Mouse (Mus musculus) intestine, embryonic 16.5 days (tissue): Measurements from ENCODE around the gene Hist1h1c. TPM values are rescaled to one million over a fixed set of nuclear protein-coding genes. Genes with fewer than 3 reads are reported as not detected.
A peak's percentile ranks its signal among the peaks of the same experiment; 100 is the strongest.

Source experiments
- ATAC-seq: fragments of 200-750 bp; cut with Nextera tagmentation; 2 replicates; pipeline ENCODE4 v1.8.0; 2017; ENCODE audit warnings: moderate TSS enrichment, moderate library complexity
- H3K27ac ChIP-seq: fragments of 300-500 bp; sonication (generic); 2 replicates; pipeline ENCODE4 v1.5.1; 2014; ENCODE audit warnings: mild to moderate bottlenecking, low read length
- H3K27me3 ChIP-seq: fragments of 300-500 bp; sonication (generic); replicated peaks from 2 replicates; pipeline ENCODE4 v1.6.1; 2014; ENCODE audit warnings: low read length, control low read depth, mixed read lengths; ENCODE audit not compliant: control insufficient read depth, insufficient read depth
- H3K36me3 ChIP-seq: fragments of 300-500 bp; sonication (generic); 2 replicates; pipeline ENCODE4 v1.6.1; 2014; ENCODE audit warnings: low read length, control low read depth; ENCODE audit not compliant: control insufficient read depth, insufficient read depth
- H3K4me1 ChIP-seq: fragments of 300-500 bp; sonication (generic); 2 replicates; pipeline ENCODE4 v1.6.1; 2014; ENCODE audit warnings: low read length, control low read depth, mixed read lengths; ENCODE audit not compliant: control insufficient read depth, insufficient read depth
- H3K4me2 ChIP-seq: fragments of 300-500 bp; sonication (generic); 2 replicates; pipeline ENCODE4 v1.6.1; 2014; ENCODE audit warnings: low read depth, low read length, control low read depth
- H3K4me3 ChIP-seq: fragments of 300-500 bp; sonication (generic); 2 replicates; pipeline ENCODE4 v1.5.1; 2014; ENCODE audit warnings: mild to moderate bottlenecking, low read length
- H3K9ac ChIP-seq: fragments of 300-500 bp; sonication (generic); 2 replicates; pipeline ENCODE4 v1.6.1; 2014; ENCODE audit warnings: low read depth, low read length
- H3K9me3 ChIP-seq: fragments of 300-500 bp; sonication (generic); 2 replicates; pipeline ENCODE4 v1.6.1; 2016; ENCODE audit warnings: low read length, control low read depth; ENCODE audit not compliant: control insufficient read depth
- WGBS: fragments of 180-500 bp; shearing (Covaris S2); extraction: QIAGEN DNeasy Blood & Tissue Kit; methylation state at CpG from one replicate; pipeline ENCODE4 v1.1.7; 2014; 5-methylcytosine and 5-hydroxymethylcytosine counted together
- polyA plus RNA-seq: library from polyadenylated mRNA; unstranded; fragments of >200 nt; fragmentation: Nextera tagmentation; extraction: Ambion mirVana; gene quantifications from 2 replicates; pipeline ENCODE4 v1.2.1, GENCODE M21; 2015

The Hist1h1c gene
- polyA plus RNA-seq = 33.6 and 35.3 TPM in 2 replicates

DNA sequence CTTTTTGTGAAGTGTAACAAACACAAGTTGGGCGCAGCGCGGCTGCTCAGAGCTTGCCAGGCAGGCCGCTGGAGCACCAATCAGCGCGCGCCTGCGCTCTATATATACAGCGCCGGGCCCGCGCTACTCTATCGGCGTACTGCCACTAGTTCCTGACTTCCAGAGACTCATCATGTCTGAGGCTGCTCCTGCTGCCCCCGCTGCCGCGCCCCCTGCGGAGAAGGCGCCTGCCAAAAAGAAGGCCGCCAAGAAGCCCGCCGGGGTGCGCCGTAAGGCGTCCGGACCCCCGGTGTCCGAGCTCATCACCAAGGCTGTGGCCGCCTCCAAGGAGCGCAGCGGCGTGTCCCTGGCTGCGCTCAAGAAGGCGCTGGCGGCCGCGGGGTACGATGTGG, at the start of gene Hist1h1c:
Gene Hist1h1c, plus strand, starts transcription at position 132 of the 392 bp plus-strand sequence.
- Histone ChIP-seq H3K9me3 (no peaks in the 10 kb centered on the region), H3K4me2 (peak within 1 kb of the TSS; percentile 91), H3K27ac (peak within 1 kb of the TSS; percentile 99), H3K4me3 (peak within 1 kb of the TSS; percentile 61), H3K4me1 (peaks cover 5% of the 10 kb centered on the region; the same call in 1 of the 2 replicates), H3K9ac (peak within 1 kb of the TSS; percentile 94), H3K27me3 (no peaks in the 10 kb centered on the region), H3K36me3 (no peaks in the 10 kb centered on the region)
- peak; percentile 88 for ATAC-seq
- under 1% methylated on average over 27 of the region's 38 CpGs for WGBS

DNA sequence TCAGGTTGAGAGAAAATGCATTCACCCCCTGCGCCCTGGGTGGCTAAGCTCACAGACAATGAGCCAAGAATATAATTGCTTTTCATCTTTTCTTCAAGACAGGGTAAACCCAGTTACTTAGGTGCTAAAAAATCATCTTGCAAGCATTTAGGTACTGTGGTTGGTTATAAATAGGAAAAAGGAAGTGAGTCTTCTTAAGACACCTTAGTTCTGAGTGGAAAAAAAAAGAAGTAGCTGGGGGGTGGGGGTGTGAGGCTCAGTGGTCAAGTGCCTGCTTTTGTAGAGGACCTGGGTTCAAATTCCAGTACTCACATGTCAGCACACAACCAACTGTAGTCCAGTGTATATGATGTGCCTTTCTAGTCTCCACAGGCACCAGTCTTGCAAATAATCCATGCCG, 49.7 kb upstream of the Hist1h1c start:
- WGBS = 94% methylated on average over 2 of the region's 2 CpGs
- Histone ChIP-seq H3K4me2 (no peak overlapping the region), H3K9ac (no peak overlapping the region), H3K36me3 (no peaks in the 10 kb centered on the region), H3K4me3 (no peak overlapping the region), H3K27me3 (no peaks in the 10 kb centered on the region), H3K9me3 (no peaks in the 10 kb centered on the region), H3K27ac (no peak overlapping the region), H3K4me1 (peaks cover 3% of the 10 kb centered on the region)
- no peak for ATAC-seq

DNA sequence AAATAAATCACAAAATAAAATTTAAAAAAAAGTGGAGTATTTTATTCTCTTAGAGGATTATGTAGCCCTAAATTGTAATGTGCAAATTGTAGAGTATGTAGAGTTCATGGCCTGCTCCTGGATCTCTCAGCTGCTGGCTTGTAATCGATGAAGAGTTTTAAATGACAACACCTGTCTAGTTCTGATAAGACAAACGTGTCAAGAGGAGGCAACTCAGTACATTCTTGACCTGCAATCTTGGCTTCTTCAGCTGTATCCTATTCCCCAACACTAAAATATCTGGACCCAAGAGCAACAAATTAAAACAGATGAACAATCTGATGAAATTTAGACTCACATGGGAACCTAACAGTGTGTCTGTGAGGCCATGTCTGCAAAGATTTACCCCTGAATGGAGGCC, 49.1 kb upstream of the Hist1h1c start:
- Histone ChIP-seq H3K36me3 (no peaks in the 10 kb centered on the region), H3K9ac (no peak overlapping the region), H3K4me3 (no peak overlapping the region), H3K27me3 (no peaks in the 10 kb centered on the region), H3K27ac (no peak overlapping the region), H3K4me1 (peaks cover 3% of the 10 kb centered on the region), H3K4me2 (no peak overlapping the region), H3K9me3 (no peaks in the 10 kb centered on the region)
- no peak for ATAC-seq
- WGBS = 67% methylated on average over 2 of the region's 2 CpGs

DNA sequence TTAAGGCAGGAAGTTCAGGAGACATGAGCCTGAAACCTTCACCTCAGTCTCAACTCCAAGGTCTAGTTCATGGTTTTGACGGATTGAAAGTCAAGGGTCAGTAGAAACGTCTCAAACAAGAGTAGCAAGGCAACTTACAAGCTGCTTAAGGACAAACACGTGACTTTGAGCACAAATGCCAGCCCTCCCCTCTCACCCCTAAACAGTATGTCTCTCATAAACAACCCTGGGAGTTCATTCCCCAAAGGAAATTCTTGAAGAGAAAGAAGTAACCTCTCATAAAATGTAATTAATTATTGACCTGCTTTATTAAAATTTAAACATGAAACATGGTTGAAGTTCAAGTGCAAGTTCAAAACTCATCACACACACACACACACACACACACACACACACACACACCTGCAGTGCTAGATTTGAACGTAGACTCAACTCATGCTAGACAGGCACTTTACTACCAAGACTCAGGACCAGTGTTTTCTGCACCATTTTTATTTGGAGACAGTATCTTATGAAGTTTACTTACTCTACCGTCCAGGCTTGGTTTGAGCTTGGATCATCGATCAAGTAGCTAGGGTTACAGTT, 44.7 kb upstream of the Hist1h1c start:
- Histone ChIP-seq H3K27me3 (no peaks in the 10 kb centered on the region), H3K9me3 (no peaks in the 10 kb centered on the region), H3K4me1 (peaks cover 1% of the 10 kb centered on the region; the same call in 1 of the 2 replicates), H3K4me3 (no peak overlapping the region), H3K27ac (no peak overlapping the region), H3K9ac (no peak overlapping the region), H3K36me3 (no peaks in the 10 kb centered on the region), H3K4me2 (no peak overlapping the region)
- no peak for ATAC-seq
- 75% methylated on average over 6 of the region's 6 CpGs for WGBS

DNA sequence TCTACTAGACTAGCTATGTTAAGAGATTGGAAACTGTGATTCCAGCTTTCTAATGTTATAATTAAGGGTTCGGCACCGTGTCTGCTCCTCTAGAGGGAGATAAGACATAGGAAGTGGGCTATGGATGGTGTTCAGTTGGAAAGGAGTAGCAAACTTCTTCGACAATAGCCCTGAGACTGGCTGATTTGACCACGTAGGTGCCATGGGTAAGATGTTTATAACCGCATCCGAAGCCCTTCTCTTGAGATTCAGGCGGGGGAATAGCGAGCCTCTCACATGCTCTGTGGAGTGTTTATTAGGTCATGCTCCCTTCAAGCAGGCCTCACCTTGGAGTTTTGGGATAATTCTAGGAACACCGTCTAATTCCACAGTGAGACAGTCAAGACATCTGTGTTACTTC, 43.7 kb upstream of the Hist1h1c start:
- ATAC-seq = no peak
- Histone ChIP-seq H3K27ac (no peak overlapping the region), H3K27me3 (no peaks in the 10 kb centered on the region), H3K36me3 (no peaks in the 10 kb centered on the region), H3K9me3 (no peaks in the 10 kb centered on the region), H3K9ac (no peak overlapping the region), H3K4me1 (peaks cover 3% of the 10 kb centered on the region; the same call in 1 of the 2 replicates), H3K4me3 (no peak overlapping the region), H3K4me2 (no peak overlapping the region)
- WGBS = 92% methylated on average over 9 of the region's 9 CpGs

DNA sequence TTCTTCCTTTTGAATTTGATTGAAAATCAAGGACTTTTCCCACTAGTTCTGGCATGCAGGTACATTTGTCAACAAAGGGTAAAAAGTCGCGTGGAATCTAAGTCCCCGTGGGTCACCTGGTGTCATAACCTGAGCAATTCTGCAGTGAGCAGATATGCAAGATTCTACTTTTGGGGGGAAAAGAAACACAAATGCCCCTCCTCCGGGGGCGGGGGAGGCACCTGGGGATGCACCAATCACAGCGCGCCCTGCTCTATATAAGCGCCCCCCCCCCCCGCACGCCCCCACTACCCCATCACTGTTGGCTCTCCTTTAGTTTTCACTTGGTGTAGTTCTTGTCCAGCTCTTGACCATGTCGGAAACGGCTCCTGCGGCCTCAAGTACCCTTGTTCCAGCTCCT, 43.1 kb upstream of the Hist1h1c start, which contains the start of gene Hist1h1t:
Gene Hist1h1t, plus strand, starts transcription at position 301 of the 400 bp plus-strand sequence.
- H3K9ac ChIP-seq = no peak within 1 kb of the TSS
- WGBS = 47% methylated on average over 12 of the region's 13 CpGs
- H3K9me3 ChIP-seq = no peaks in the 10 kb centered on the region
- no peaks in the 10 kb centered on the region for H3K36me3 ChIP-seq
- peaks cover 3% of the 10 kb centered on the region; the same call in 1 of the 2 replicates for H3K4me1 ChIP-seq
- no peak for ATAC-seq
- H3K4me2 ChIP-seq = no peak within 1 kb of the TSS
- H3K27me3 ChIP-seq = no peaks in the 10 kb centered on the region
- H3K27ac ChIP-seq = no peak within 1 kb of the TSS
- no peak within 1 kb of the TSS for H3K4me3 ChIP-seq

DNA sequence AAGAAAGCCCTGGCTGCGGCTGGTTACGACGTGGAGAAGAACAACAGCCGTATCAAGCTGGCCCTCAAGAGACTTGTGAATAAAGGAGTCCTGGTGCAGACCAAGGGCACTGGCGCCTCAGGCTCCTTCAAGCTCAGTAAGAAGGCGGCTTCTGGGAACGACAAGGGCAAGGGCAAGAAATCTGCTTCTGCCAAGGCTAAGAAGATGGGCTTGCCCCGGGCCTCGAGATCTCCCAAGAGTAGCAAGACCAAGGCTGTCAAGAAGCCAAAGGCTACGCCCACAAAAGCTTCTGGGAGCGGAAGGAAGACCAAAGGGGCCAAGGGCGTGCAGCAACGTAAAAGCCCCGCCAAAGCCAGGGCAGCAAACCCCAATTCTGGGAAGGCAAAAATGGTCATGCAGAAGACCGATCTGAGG, 42.5 kb upstream of the Hist1h1c start:
- Histone ChIP-seq H3K4me2 (no peak overlapping the region), H3K36me3 (no peaks in the 10 kb centered on the region), H3K4me3 (no peak overlapping the region), H3K9me3 (no peaks in the 10 kb centered on the region), H3K27ac (no peak overlapping the region), H3K9ac (no peak overlapping the region), H3K27me3 (no peaks in the 10 kb centered on the region), H3K4me1 (peaks cover 4% of the 10 kb centered on the region; the same call in 1 of the 2 replicates)
- WGBS = 65% methylated on average over 15 of the region's 15 CpGs
- ATAC-seq = no peak

DNA sequence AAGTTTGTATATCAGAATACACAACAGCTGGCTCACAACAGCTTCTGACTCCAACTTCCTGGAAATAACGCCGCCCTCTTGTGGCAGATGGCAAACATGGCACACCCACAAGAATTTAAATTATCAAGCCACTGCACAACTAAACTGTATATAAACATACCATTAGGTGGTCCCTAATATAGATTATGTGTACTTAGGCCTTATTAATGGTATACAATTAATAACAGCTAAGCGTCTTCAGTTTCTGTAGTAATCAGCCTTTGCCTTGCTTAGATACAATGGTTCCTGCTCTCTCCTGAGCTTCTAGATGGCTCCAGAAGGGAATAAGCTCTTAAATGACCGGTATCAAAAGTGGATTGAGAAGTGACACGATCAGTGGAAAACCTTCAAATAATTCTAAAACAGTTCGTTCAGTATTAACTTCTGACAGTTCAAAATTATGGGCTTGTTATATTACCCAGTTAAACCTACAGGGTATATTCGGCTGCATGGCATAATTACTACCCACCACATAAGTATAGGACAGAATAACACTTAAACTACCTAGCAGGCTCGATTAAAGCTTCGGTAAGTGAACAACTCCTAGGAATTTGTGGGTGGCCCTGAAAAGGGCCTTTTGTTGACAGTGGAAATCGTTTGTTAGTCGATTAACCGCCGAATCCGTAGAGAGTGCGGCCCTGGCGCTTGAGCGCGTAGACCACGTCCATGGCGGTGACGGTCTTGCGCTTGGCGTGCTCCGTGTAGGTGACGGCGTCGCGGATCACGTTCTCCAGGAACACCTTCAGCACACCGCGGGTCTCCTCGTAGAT, 40.9 kb upstream of the Hist1h1c start:
- Histone ChIP-seq H3K4me1 (peaks cover 5% of the 10 kb centered on the region; the same call in 1 of the 2 replicates), H3K4me3 (peak overlapping the region; percentile 54), H3K9me3 (no peaks in the 10 kb centered on the region), H3K27me3 (no peaks in the 10 kb centered on the region), H3K9ac (peak overlapping the region; percentile 71), H3K4me2 (peak overlapping the region; percentile 69), H3K27ac (peak overlapping the region; percentile 94), H3K36me3 (no peaks in the 10 kb centered on the region)
- under 1% methylated on average over 21 of the region's 32 CpGs for WGBS
- ATAC-seq = peak; percentile 52

DNA sequence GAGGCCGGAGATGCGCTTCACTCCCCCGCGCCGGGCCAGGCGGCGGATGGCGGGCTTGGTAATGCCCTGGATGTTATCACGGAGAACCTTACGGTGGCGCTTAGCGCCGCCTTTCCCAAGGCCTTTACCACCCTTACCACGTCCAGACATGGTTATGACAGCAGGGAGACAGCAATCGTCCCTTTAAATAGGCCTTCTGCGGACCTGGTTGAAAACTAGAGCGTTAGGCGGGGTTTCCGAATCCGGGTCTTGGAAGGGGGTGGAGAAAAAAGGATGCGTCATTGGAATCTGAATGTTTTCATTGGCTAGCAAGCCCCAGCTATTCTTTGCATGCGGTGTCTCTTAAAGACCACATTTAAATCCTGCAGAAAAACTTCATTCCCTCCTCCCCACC, 40.3 kb upstream of the Hist1h1c start, which contains the start of gene Hist1h4c:
Gene Hist1h4c, minus strand, starts transcription at position 155 of the 394 bp plus-strand sequence.
- Histone ChIP-seq H3K27ac (peak within 1 kb of the TSS; percentile 94), H3K4me2 (peak within 1 kb of the TSS; percentile 69), H3K4me3 (peak within 1 kb of the TSS; percentile 54), H3K9ac (peak within 1 kb of the TSS; percentile 71), H3K36me3 (no peaks in the 10 kb centered on the region), H3K9me3 (no peaks in the 10 kb centered on the region), H3K27me3 (no peaks in the 10 kb centered on the region), H3K4me1 (peaks cover 5% of the 10 kb centered on the region; the same call in 1 of the 2 replicates)
- under 1% methylated on average over 17 of the region's 22 CpGs for WGBS
- ATAC-seq = peak; percentile 96
